Mouse (Mus musculus) thymus, postnatal 25 days (tissue): Measurements from ENCODE around the gene Fam198a.

Experiments
- DNase-seq: peaks from one replicate; pipeline ENCODE4 v3.0.0; 2022

Gene Fam198a

GRCm38 (mm10) chr9:121926634-121927405 lies 24.0 kb upstream of the Fam198a start:
- no peak for DNase-seq

- DNase-seq, result no peak
These were observed 23.1 kb upstream of the Fam198a start for GRCm38 (mm10) chr9:121927721-121928120.

- DNase-seq, result peak; percentile 58
These were observed 22.3 kb upstream of the Fam198a start for GRCm38 (mm10) chr9:121928498-121928897.

- no peak for DNase-seq
These were observed 15.9 kb upstream of the Fam198a start for GRCm38 (mm10) chr9:121934856-121935255.

GRCm38 (mm10) chr9:121936952-121937351 lies 13.8 kb upstream of the Fam198a start:
- DNase-seq, result no peak

GRCm38 (mm10) chr9:121937451-121937864 lies 13.3 kb upstream of the Fam198a start:
- peak; percentile 38 for DNase-seq

GRCm38 (mm10) chr9:121937944-121938355 lies 12.8 kb upstream of the Fam198a start:
- DNase-seq, result no peak

GRCm38 (mm10) chr9:121943005-121943404 lies 7.8 kb upstream of the Fam198a start:
- no peak for DNase-seq

GRCm38 (mm10) chr9:121943628-121944027 lies 7.2 kb upstream of the Fam198a start:
- DNase-seq, result no peak

- peak; percentile 15 for DNase-seq
These were observed 3.0 kb upstream of the Fam198a start for GRCm38 (mm10) chr9:121947784-121948183.

- no peak for DNase-seq
These were observed 2.4 kb upstream of the Fam198a start for GRCm38 (mm10) chr9:121948431-121948830.

- no peak for DNase-seq
These were observed 281 bp downstream of the Fam198a start for GRCm38 (mm10) chr9:121951114-121951423.

GRCm38 (mm10) chr9:121952596-121952995 lies 1.8 kb downstream of the Fam198a start:
- DNase-seq, result no peak

- no peak for DNase-seq
These were observed 9.3 kb downstream of the Fam198a start for GRCm38 (mm10) chr9:121959966-121960635.

- no peak for DNase-seq
These were observed 14.2 kb downstream of the Fam198a start for GRCm38 (mm10) chr9:121964941-121965340.

- DNase-seq, result no peak
These were observed 17.5 kb downstream of the Fam198a start for GRCm38 (mm10) chr9:121968258-121968657.

GRCm38 (mm10) chr9:121969841-121970381 lies 19.1 kb downstream of the Fam198a start:
- DNase-seq, result no peak

GRCm38 (mm10) chr9:121973207-121973606 lies 22.4 kb downstream of the Fam198a start:
- DNase-seq, result no peak

- DNase-seq, result no peak
These were observed 23.6 kb downstream of the Fam198a start for GRCm38 (mm10) chr9:121974141-121974986.

GRCm38 (mm10) chr9:121975321-121975720 lies 24.5 kb downstream of the Fam198a start:
- DNase-seq, result no peak

- DNase-seq, result no peak
These were observed 30.3 kb downstream of the Fam198a start for GRCm38 (mm10) chr9:121981046-121981445.

GRCm38 (mm10) chr9:121981466-121982105 lies 30.8 kb downstream of the Fam198a start:
- no peak for DNase-seq

- DNase-seq, result no peak
These were observed 31.4 kb downstream of the Fam198a start for GRCm38 (mm10) chr9:121982214-121982613.
